Mouse (Mus musculus) cerebellum, adult 2 months (tissue): Measurements from ENCODE around the gene Gchfr. TPM values are rescaled to one million over a fixed set of nuclear protein-coding genes. Genes with fewer than 3 reads are reported as not detected.

Experiments
- DNase-seq, 2 experiments: peaks; one replicate each; pipeline ENCODE4 v3.0.0; 2021
- H3K27ac ChIP-seq: fragments of 200-500 bp; 2 replicates; pipeline ENCODE4 v1.5.1; 2012; ENCODE audit warnings: low read length, control low read depth, inconsistent platforms; ENCODE audit not compliant: insufficient read depth
- H3K27me3 ChIP-seq: fragments of 200-500 bp; 2 replicates; pipeline ENCODE4 v1.6.1; 2012; ENCODE audit warnings: inconsistent platforms, mild to moderate bottlenecking, low read length, moderate library complexity; ENCODE audit not compliant: control insufficient read depth, insufficient read depth
- H3K4me1 ChIP-seq: fragments of 200-500 bp; 2 replicates; pipeline ENCODE4 v1.6.1; 2011; ENCODE audit warnings: low read length; ENCODE audit not compliant: control insufficient read depth, insufficient read depth
- H3K4me3 ChIP-seq: fragments of 200-500 bp; replicated peaks from 2 replicates; pipeline ENCODE3; 2011; ENCODE audit warnings: mild to moderate bottlenecking, low read depth, low read length, control low read depth; ENCODE audit not compliant: insufficient read depth
- CTCF ChIP-seq: fragments of 200-500 bp; IDR thresholded peaks from 2 replicates; pipeline ENCODE4 v1.5.1; 2011; ENCODE audit warnings: low read depth, mild to moderate bottlenecking, control low read depth, low read length, moderate library complexity, borderline replicate concordance; ENCODE audit not compliant: insufficient read depth
- POLR2A ChIP-seq: fragments of 200-500 bp; IDR thresholded peaks from 2 replicates; pipeline ENCODE4 v1.6.1; 2011; ENCODE audit warnings: low read length, control low read depth, borderline replicate concordance; ENCODE audit not compliant: insufficient read depth
- WGBS: fragments of 180-500 bp; shearing (Covaris S2); methylation state at CpG from one replicate; pipeline ENCODE4 v1.1.7; 2018; 5-methylcytosine and 5-hydroxymethylcytosine counted together
- polyA plus RNA-seq: library from polyadenylated mRNA; depleted of rRNA; stranded (reverse); fragments of >200 nt; gene quantifications from 2 replicates; pipeline ENCODE4 v1.2.3, GENCODE M21; 2012

The Gchfr gene
- polyA plus RNA-seq, 1 experiment, result 7.5 TPM

GRCm38 (mm10) chr2:119163999-119164398 is 3.6 kb upstream of the Gchfr start:
- 0 out of 2 replicates have a peak, but pooled peaks cover 1% of the 10 kb centered on the region for H3K27me3 ChIP-seq
- WGBS, result 88% methylated on average over 4 of the region's 4 CpGs
- no peak overlapping the region for H3K27ac ChIP-seq
- no peak overlapping the region for H3K4me3 ChIP-seq
- no peak for TF ChIP-seq POLR2A
- TF ChIP-seq CTCF, result no peak
- peaks cover 3% of the 10 kb centered on the region; the same call in 1 of the 2 replicates for H3K4me1 ChIP-seq
- no peak for DNase-seq

- TF ChIP-seq POLR2A (no peak), CTCF (no peak)
- Histone ChIP-seq H3K27me3 (0 out of 2 replicates have a peak, but pooled peaks cover 1% of the 10 kb centered on the region), H3K4me1 (peaks cover 3% of the 10 kb centered on the region; the same call in 1 of the 2 replicates), H3K27ac (no peak overlapping the region), H3K4me3 (no peak overlapping the region)
- no peak for DNase-seq
Observed at GRCm38 (mm10) chr2:119165401-119165800, 2.2 kb upstream of the Gchfr start.

- H3K27ac ChIP-seq, result no peak overlapping the region
- TF ChIP-seq CTCF (no peak), POLR2A (no peak)
- 0 out of 2 replicates have a peak, but pooled peaks cover 1% of the 10 kb centered on the region for H3K27me3 ChIP-seq
- DNase-seq, result no peak
- H3K4me3 ChIP-seq, result peak overlapping the region; percentile 63
- peaks cover 3% of the 10 kb centered on the region; the same call in 1 of the 2 replicates for H3K4me1 ChIP-seq
- 4% methylated on average over 26 of the region's 26 CpGs for WGBS
Observed at GRCm38 (mm10) chr2:119167866-119168256, 288 bp downstream of the Gchfr start.

GRCm38 (mm10) chr2:119170282-119170681 is 2.7 kb downstream of the Gchfr start:
- 0 out of 2 replicates have a peak, but pooled peaks cover 1% of the 10 kb centered on the region for H3K27me3 ChIP-seq
- H3K4me1 ChIP-seq, result peaks cover 3% of the 10 kb centered on the region; the same call in 1 of the 2 replicates
- TF ChIP-seq CTCF, result no peak
- TF ChIP-seq POLR2A, result no peak
- DNase-seq, result no peak
- WGBS, result 83% methylated on average over 2 of the region's 2 CpGs
- no peak overlapping the region for H3K27ac ChIP-seq
- no peak overlapping the region for H3K4me3 ChIP-seq

- WGBS, result 72% methylated on average over 8 of the region's 8 CpGs
- H3K27ac ChIP-seq, result no peak overlapping the region
- TF ChIP-seq CTCF (no peak), POLR2A (no peak)
- H3K27me3 ChIP-seq, result no peaks in the 10 kb centered on the region
- peaks cover 3% of the 10 kb centered on the region; the same call in 1 of the 2 replicates for H3K4me1 ChIP-seq
- DNase-seq, result no peak
- H3K4me3 ChIP-seq, result no peak overlapping the region
Observed at GRCm38 (mm10) chr2:119171574-119171973, 4.0 kb downstream of the Gchfr start.

GRCm38 (mm10) chr2:119172446-119172845 is 4.9 kb downstream of the Gchfr start:
- Histone ChIP-seq H3K27me3 (no peaks in the 10 kb centered on the region), H3K27ac (no peak overlapping the region), H3K4me3 (no peak overlapping the region), H3K4me1 (no peaks in the 10 kb centered on the region)
- TF ChIP-seq POLR2A (no peak), CTCF (no peak)
- DNase-seq, result no peak
- 74% methylated on average over 7 of the region's 7 CpGs for WGBS

GRCm38 (mm10) chr2:119172862-119173576 is 5.4 kb downstream of the Gchfr start:
- WGBS, result 32% methylated on average over 13 of the region's 13 CpGs
- TF ChIP-seq POLR2A (no peak), CTCF (no peak)
- no peak for DNase-seq

GRCm38 (mm10) chr2:119173991-119174651 is 6.5 kb downstream of the Gchfr start, which contains the start of gene Gm14137:
TSS of gene Gm14137 (plus strand) at chr2:119174509.
- WGBS, result 34% methylated on average over 8 of the region's 8 CpGs
- Histone ChIP-seq H3K27me3 (no peaks in the 10 kb centered on the region), H3K4me1 (no peaks in the 10 kb centered on the region)

More at GRCm38 (mm10) chr2:119172862-119173576, 5.4 kb downstream of the Gchfr start:
- H3K27ac ChIP-seq, result no peak overlapping the region
- no peaks in the 10 kb centered on the region for H3K4me1 ChIP-seq
- H3K4me3 ChIP-seq, result no peak overlapping the region
- no peaks in the 10 kb centered on the region for H3K27me3 ChIP-seq

More at GRCm38 (mm10) chr2:119173991-119174651, 6.5 kb downstream of the Gchfr start, which contains the start of gene Gm14137:
- DNase-seq, result no peak
- no peak for TF ChIP-seq POLR2A
- TF ChIP-seq CTCF, result no peak
- Histone ChIP-seq H3K4me3 (no peak within 1 kb of the TSS), H3K27ac (no peak within 1 kb of the TSS)
